In the genomic region with DNA sequence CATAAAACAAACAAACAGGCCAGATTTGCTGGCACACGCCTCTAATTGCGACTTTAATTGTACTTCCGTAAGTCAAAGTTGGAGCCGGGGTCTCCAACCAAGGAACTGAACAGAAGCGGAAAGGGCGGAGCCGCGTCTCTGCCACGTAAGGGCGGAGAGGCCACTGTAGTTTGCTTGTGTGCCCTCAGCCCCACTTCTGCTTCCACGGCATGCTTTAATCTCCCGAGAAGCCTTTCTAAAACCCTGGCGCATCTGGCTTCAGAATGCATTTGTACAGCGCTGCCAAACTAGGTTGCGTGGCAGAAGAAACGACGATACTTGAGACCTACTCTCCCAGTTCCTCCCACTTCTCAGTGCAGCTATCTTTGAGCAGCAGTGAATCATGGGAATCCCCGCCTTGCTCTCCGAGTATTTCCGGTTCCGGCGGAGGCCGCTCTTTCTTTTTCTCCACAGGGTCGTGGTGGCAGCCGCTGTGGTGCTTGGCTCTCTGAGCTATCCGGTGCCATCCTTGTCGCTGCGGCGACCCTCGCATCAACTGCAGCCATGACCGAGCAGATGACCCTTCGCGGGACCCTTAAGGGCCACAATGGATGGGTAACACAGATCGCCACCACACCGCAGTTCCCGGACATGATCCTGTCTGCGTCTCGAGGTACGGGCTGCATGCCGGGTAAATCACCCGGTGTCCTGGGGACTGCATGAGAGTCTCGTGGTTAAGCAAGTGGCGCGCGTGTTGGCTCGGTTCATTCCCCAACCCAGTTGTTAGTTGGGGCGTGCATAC, we compare ENCODE assay signal across 8 mouse cellular contexts. TPM values are rescaled to one million over a fixed set of nuclear protein-coding genes. Genes with fewer than 3 reads are reported as not detected.
DNase-seq lines count a peak whose midpoint lies in the region; ATAC-seq lines count a peak whose summit lies in the region.

Gene Rack1, plus strand, starts transcription at position 412 of the 781 bp plus-strand sequence.

- WGBS in heart, embryonic 11.5 days (ENCODE audit: insufficient replicate concordance) = 0% methylated on average over 47 of the region's 47 CpGs
- under 1% methylated on average over 47 of the region's 47 CpGs for WGBS in kidney, embryonic 16.5 days

- peaks cover 66% of the 10 kb centered on the region for H3K4me1 ChIP-seq in erythroblast, embryonic 14.5 days (ENCODE audit: control insufficient read depth)
- H3K4me1 ChIP-seq in heart, embryonic 11.5 days (ENCODE audit: control insufficient read depth, insufficient read depth, low read length) = peaks cover 21% of the 10 kb centered on the region
- peaks cover 24% of the 10 kb centered on the region for H3K4me1 ChIP-seq in kidney, embryonic 16.5 days (ENCODE audit: insufficient read depth, low read length)

- peaks cover 42% of the 10 kb centered on the region for H3K36me3 ChIP-seq in erythroblast, embryonic 14.5 days (ENCODE audit: control insufficient read depth)
- peaks cover 33% of the 10 kb centered on the region for H3K36me3 ChIP-seq in heart, embryonic 11.5 days (ENCODE audit: control insufficient read depth, insufficient read depth, low read length)
- peaks cover 39% of the 10 kb centered on the region for H3K36me3 ChIP-seq in kidney, embryonic 16.5 days (ENCODE audit: insufficient read depth, low read length)

- peak; percentile 81 for ATAC-seq in heart, embryonic 11.5 days (replicated peaks; ENCODE audit: insufficient number of reproducible peaks, low FRiP score, low TSS enrichment)
- peak; percentile 90 for ATAC-seq in kidney, embryonic 16.5 days (ENCODE audit: low FRiP score, low TSS enrichment)

- H3K27me3 ChIP-seq in erythroblast, embryonic 14.5 days (ENCODE audit: control insufficient read depth) = no peaks in the 10 kb centered on the region
- no peaks in the 10 kb centered on the region for H3K27me3 ChIP-seq in heart, embryonic 11.5 days (ENCODE audit: control insufficient read depth, insufficient read depth, low read length)
- no peaks in the 10 kb centered on the region for H3K27me3 ChIP-seq in kidney, embryonic 16.5 days (ENCODE audit: insufficient read depth, low read length)

- peak within 1 kb of the TSS; percentile 88 for H3K4me2 ChIP-seq in heart, embryonic 11.5 days
- peak within 1 kb of the TSS; percentile 77 for H3K4me2 ChIP-seq in kidney, embryonic 16.5 days (replicated peaks; ENCODE audit: low read depth, low read length)

- H3K9ac ChIP-seq in heart, embryonic 11.5 days (ENCODE audit: low read depth, low read length) = peak within 1 kb of the TSS; percentile 92
- H3K9ac ChIP-seq in kidney, embryonic 16.5 days (replicated peaks; ENCODE audit: low read length) = peak within 1 kb of the TSS; percentile 95

- H3K9me3 ChIP-seq in erythroblast, embryonic 14.5 days (ENCODE audit: control insufficient read depth, low read length) = no peaks in the 10 kb centered on the region
- H3K9me3 ChIP-seq in heart, embryonic 11.5 days (replicated peaks; ENCODE audit: control insufficient read depth, low read length) = no peaks in the 10 kb centered on the region
- H3K9me3 ChIP-seq in kidney, embryonic 16.5 days (ENCODE audit: low read length) = no peaks in the 10 kb centered on the region

- H3K27ac ChIP-seq in heart, embryonic 11.5 days (ENCODE audit: low read depth, low read length) = peak within 1 kb of the TSS; percentile 98
- H3K27ac ChIP-seq in kidney, embryonic 16.5 days (ENCODE audit: low read length) = peak within 1 kb of the TSS; percentile 98

- H3K4me3 ChIP-seq in erythroblast, embryonic 14.5 days (replicated peaks) = peak within 1 kb of the TSS; percentile 79
- peak within 1 kb of the TSS; percentile 72 for H3K4me3 ChIP-seq in heart, embryonic 11.5 days (ENCODE audit: low read depth, low read length)
- peak within 1 kb of the TSS; percentile 97 for H3K4me3 ChIP-seq in kidney, embryonic 16.5 days (ENCODE audit: low read length)

- peak; percentile 93 for DNase-seq in CD4-positive helper T cell, adult 2 months (ENCODE audit: low read depth, low spot score)
- DNase-seq in brain, embryonic 18.5 days (ENCODE audit: low read depth, low spot score) = peak; percentile 88
- DNase-seq in liver = peak; percentile 87
- DNase-seq in monocyte, adult 2 months (ENCODE audit: low read depth in 1 of 2, low spot score in 2 of 2) = peak; percentile 77 to 83
- DNase-seq in spleen, postnatal 14 days (ENCODE audit: low spot score in 2 of 2) = peak; percentile 68 to 81

RNA-seq across cellular contexts. Expression of gene Rack1, which starts in this region (rescaled TPM):
- 101 and 348 TPM in 2 replicates for polyA plus RNA-seq in erythroblast, embryonic 14.5 days (2012)
- polyA plus RNA-seq in heart, embryonic 11.5 days (2014; fragmentation: Nextera tagmentation; extraction: Ambion mirVana) = 538 and 603 TPM in 2 replicates
- polyA plus RNA-seq in kidney, embryonic 16.5 days (2015; fragmentation: Nextera tagmentation; extraction: Ambion mirVana) = 712 and 779 TPM in 2 replicates

Comparison
In these comparisons a context has a peak if more than half of its experiments do, and no peak if none do; other contexts are left out.
1. Peak in every context shown above with its lines: DNase-seq, ATAC-seq, H3K4me3 ChIP-seq and H3K27ac ChIP-seq.